Mouse (Mus musculus): ENCODE measurements around the gene Olfr1341. TPM values are rescaled to one million over a fixed set of nuclear protein-coding genes. Genes with fewer than 3 reads are reported as not detected.

The Olfr1341 gene
- polyA plus RNA-seq, 1 experiment from 2014 or later = not detected

DNA sequence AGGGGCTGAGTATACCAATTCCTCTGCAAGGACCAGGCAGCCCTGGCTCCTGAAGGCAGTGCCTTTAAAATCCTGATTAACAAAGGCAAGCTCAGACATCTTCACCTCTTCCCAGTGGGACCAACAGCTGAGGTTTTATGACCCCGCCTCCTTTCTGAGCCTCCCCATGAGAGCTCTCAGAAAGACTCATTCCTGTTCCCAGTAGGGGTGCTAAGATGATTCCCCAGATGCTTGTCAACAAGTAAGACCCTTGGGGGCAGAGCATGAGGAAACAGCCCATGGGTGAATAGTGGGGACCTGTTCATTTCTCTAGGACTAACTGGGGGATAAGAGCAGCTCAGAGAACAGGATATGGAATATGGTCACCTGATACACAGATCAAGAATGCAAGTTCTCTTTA is 55.3 kb downstream of the Olfr1341 start, which contains the start of gene Olfr1338:
Olfr1338 (minus strand) TSS at position 101 of the 400 bp plus-strand sequence.
- no peaks in the 10 kb centered on the region for H3K27me3 ChIP-seq (ENCODE audit: low read depth, poor library complexity, severe bottlenecking)
- 91% methylated on average over 1 of the region's 1 CpGs for WGBS
- DNase-seq (ENCODE audit: low spot score) = no peak
- H3K27ac ChIP-seq = no peak within 1 kb of the TSS
- no peaks in the 10 kb centered on the region for H3K4me1 ChIP-seq
- no peak within 1 kb of the TSS for H3K4me3 ChIP-seq
- no peaks in the 10 kb centered on the region for H3K9me3 ChIP-seq (replicated peaks)
- no peaks in the 10 kb centered on the region for H3K36me3 ChIP-seq

Other genes starting within 250 kb of the Olfr1341 start
- gene Mpl, start 246.0 kb upstream of the Olfr1341 start, polyA plus RNA-seq (2016; fragmentation: Nextera tagmentation; extraction: Ambion mirVana) = 0.74 and 1.2 TPM in 2 replicates
- gene Tie1, start 213.5 kb upstream of the Olfr1341 start, polyA plus RNA-seq (2016; fragmentation: Nextera tagmentation; extraction: Ambion mirVana) = 16.8 and 19.4 TPM in 2 replicates
- gene 2610528J11Rik, start 176.5 kb upstream of the Olfr1341 start, polyA plus RNA-seq (2016; fragmentation: Nextera tagmentation; extraction: Ambion mirVana) = 0.78 and 1.2 TPM in 2 replicates
- 0.34 and 0.54 TPM in 2 replicates for gene Tmem125, start 159.5 kb upstream of the Olfr1341 start, polyA plus RNA-seq (2016; fragmentation: Nextera tagmentation; extraction: Ambion mirVana)
- gene Cfap57, start 82.7 kb upstream of the Olfr1341 start, polyA plus RNA-seq (2016; fragmentation: Nextera tagmentation; extraction: Ambion mirVana) = 0.36 and 0.64 TPM in 2 replicates
- gene Ebna1bp2, start 82.7 kb upstream of the Olfr1341 start, polyA plus RNA-seq (2016; fragmentation: Nextera tagmentation; extraction: Ambion mirVana) = 180 and 228 TPM in 2 replicates
- not detected in 2 replicates for gene Olfr62, start 44.6 kb upstream of the Olfr1341 start, polyA plus RNA-seq (2016; fragmentation: Nextera tagmentation; extraction: Ambion mirVana)
- 0.05 TPM in 1 of 2 replicates, not detected in the other for gene Olfr1342, start 10.8 kb upstream of the Olfr1341 start, polyA plus RNA-seq (2016; fragmentation: Nextera tagmentation; extraction: Ambion mirVana)
- gene Olfr1340, start 16.6 kb downstream of the Olfr1341 start, polyA plus RNA-seq (2016; fragmentation: Nextera tagmentation; extraction: Ambion mirVana) = not detected in 2 replicates
- gene Olfr1339, start 28.7 kb downstream of the Olfr1341 start, polyA plus RNA-seq (2016; fragmentation: Nextera tagmentation; extraction: Ambion mirVana) = not detected in 2 replicates
- gene Olfr1338, start 55.2 kb downstream of the Olfr1341 start, polyA plus RNA-seq (2016; fragmentation: Nextera tagmentation; extraction: Ambion mirVana) = not detected in 2 replicates
- gene Olfr1337, start 79.1 kb downstream of the Olfr1341 start, polyA plus RNA-seq (2016; fragmentation: Nextera tagmentation; extraction: Ambion mirVana) = not detected in 2 replicates
- not detected in 2 replicates for gene Olfr1335, start 106.4 kb downstream of the Olfr1341 start, polyA plus RNA-seq (2016; fragmentation: Nextera tagmentation; extraction: Ambion mirVana)
- gene Olfr1333, start 132.8 kb downstream of the Olfr1341 start, polyA plus RNA-seq (2016; fragmentation: Nextera tagmentation; extraction: Ambion mirVana) = not detected in 2 replicates
- not detected in 2 replicates for gene Olfr1331, start 161.1 kb downstream of the Olfr1341 start, polyA plus RNA-seq (2016; fragmentation: Nextera tagmentation; extraction: Ambion mirVana)
- gene Olfr1330, start 185.1 kb downstream of the Olfr1341 start, polyA plus RNA-seq (2016; fragmentation: Nextera tagmentation; extraction: Ambion mirVana) = 0.03 TPM in 1 of 2 replicates, not detected in the other
- gene Olfr1329, start 213.9 kb downstream of the Olfr1341 start, polyA plus RNA-seq (2016; fragmentation: Nextera tagmentation; extraction: Ambion mirVana) = not detected in 2 replicates
- gene Olfr1328, start 235.1 kb downstream of the Olfr1341 start, polyA plus RNA-seq (2016; fragmentation: Nextera tagmentation; extraction: Ambion mirVana) = not detected in 2 replicates

Data from limb, embryonic 10.5 days (tissue).